Mouse (Mus musculus) olfactory bulb, adult 2 months (tissue): Measurements from ENCODE around the gene Bach2. TPM values are rescaled to one million over a fixed set of nuclear protein-coding genes. Genes with fewer than 3 reads are reported as not detected.

Experiments used
- H3K27ac ChIP-seq: fragments of 200-500 bp; 2 replicates; pipeline ENCODE4 v1.5.1; 2012; ENCODE audit warnings: low read depth, low read length; ENCODE audit not compliant: insufficient read depth
- H3K4me1 ChIP-seq: fragments of 200-500 bp; 2 replicates; pipeline ENCODE4 v1.6.1; 2012; ENCODE audit warnings: low read length; ENCODE audit not compliant: control insufficient read depth, insufficient read depth
- H3K4me3 ChIP-seq: fragments of 200-500 bp; 2 replicates; pipeline ENCODE4 v1.5.1; 2012; ENCODE audit warnings: mild to moderate bottlenecking, low read depth, low read length, moderate library complexity; ENCODE audit not compliant: insufficient read depth
- CTCF ChIP-seq: fragments of 200-500 bp; IDR thresholded peaks from 2 replicates; pipeline ENCODE4 v1.5.1; 2012; ENCODE audit warnings: low read depth, mild to moderate bottlenecking, low read length, moderate library complexity; ENCODE audit not compliant: insufficient read depth
- POLR2A ChIP-seq: fragments of 200-500 bp; IDR thresholded peaks from 2 replicates; pipeline ENCODE4 v1.6.1; 2012; ENCODE audit warnings: mild to moderate bottlenecking, low read depth, low read length, moderate library complexity; ENCODE audit not compliant: insufficient read depth
- WGBS: fragments of 180-500 bp; shearing (Covaris S2); methylation state at CpG from one replicate; pipeline ENCODE4 v1.1.7; 2018; 5-methylcytosine and 5-hydroxymethylcytosine counted together
- polyA plus RNA-seq: library from polyadenylated mRNA; stranded (reverse); fragments of >200 nt; gene quantifications from 2 replicates; pipeline ENCODE4 v1.2.4, GENCODE M21; 2012; ENCODE audit warnings: low replicate concordance; ENCODE audit not compliant: missing spikeins, insufficient read depth, insufficient read length

Bach2 gene
- polyA plus RNA-seq, 1 experiment, result not detected

DNA sequence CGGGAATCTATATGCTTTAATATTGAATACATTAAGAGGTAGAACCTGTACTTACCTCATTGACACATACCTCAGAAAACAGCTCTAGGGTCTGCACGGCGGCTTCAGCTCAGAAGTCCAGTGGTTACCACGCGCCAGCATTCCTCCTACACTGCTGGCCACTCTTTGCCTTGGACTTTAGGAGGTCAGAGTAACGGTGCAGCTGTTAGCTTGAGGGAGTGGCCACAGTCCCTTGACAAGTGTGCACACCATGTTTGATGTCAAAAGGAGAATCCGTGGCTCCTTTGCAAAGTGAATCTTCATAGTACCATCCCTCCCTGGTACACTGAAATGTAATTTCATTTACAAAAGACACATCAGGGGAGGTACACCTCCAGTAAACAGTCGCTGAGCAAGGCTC lies 179.3 kb downstream of the Bach2 start:
- WGBS, result 96% methylated on average over 8 of the region's 8 CpGs
- H3K4me1 ChIP-seq, result no peaks in the 10 kb centered on the region
- no peak overlapping the region for H3K27ac ChIP-seq
- H3K4me3 ChIP-seq, result no peak overlapping the region
- TF ChIP-seq POLR2A (no peak), CTCF (no peak)

DNA sequence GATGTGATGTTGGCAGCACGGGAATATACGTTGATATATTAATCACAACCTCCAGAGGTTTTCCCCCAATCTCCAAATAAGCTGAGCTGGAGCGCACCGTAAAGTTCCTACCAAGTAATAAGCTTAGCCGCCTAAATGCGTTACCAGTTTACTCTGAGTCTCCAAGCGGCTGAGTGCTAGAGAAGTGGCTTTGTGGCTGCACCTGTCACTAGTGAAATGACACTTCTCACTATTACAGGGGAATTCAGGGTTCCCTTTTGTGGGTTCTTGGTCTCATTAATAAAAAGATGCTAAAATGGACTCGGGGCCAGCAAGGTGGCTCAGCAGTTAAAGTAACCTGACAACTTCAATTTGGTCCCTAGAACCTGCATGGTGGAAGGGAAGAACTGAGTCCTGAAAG lies 183.0 kb downstream of the Bach2 start:
- Histone ChIP-seq H3K27ac (no peak overlapping the region), H3K4me1 (0 out of 2 replicates have a peak, but pooled peaks cover under 1% of the 10 kb centered on the region), H3K4me3 (no peak overlapping the region)
- 94% methylated on average over 8 of the region's 8 CpGs for WGBS
- TF ChIP-seq POLR2A, result no peak
- no peak for TF ChIP-seq CTCF

DNA sequence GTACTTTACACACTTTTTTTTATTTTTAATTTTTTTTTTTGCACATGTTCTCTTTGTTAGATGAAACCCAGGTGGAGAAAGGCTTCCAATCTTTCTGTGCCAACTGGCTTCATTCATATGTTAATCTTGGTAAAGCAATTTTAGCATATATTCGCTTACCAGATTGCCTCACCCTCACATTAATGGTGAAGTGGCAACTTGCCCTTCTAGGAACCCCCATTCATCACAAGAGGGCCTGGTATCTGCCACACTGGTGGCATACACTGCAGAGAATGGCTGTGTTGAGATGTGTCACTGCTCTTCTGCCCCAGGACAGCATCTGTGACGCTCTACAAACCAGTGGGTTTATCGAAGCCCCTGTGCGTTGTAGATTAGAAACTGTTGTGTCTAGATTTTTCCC lies 183.8 kb downstream of the Bach2 start:
- Histone ChIP-seq H3K4me3 (no peak overlapping the region), H3K4me1 (0 out of 2 replicates have a peak, but pooled peaks cover 3% of the 10 kb centered on the region), H3K27ac (no peak overlapping the region)
- TF ChIP-seq POLR2A (no peak), CTCF (no peak)
- WGBS, result 91% methylated on average over 4 of the region's 4 CpGs

DNA sequence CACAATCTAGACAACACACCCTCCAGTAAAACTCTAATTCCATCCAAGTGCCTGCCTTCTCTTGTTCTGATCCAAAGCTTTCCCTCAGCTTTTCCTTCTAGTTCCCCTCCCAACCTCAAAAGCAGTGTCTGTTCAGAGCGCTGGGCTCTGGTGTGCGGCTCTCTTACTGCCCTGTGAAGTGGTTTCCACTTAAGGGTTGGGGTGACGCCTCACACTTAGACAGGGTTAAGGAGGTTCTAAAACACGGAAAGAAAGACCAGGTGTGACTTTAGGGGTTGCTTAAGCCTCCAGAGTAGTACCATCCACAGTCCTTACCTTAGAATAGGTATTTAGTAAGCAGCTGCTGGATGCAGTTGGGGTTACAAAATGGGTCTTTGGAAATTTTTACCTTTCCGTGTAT lies 185.1 kb downstream of the Bach2 start:
- 94% methylated on average over 5 of the region's 5 CpGs for WGBS
- 0 out of 2 replicates have a peak, but pooled peaks cover 3% of the 10 kb centered on the region for H3K4me1 ChIP-seq
- no peak overlapping the region for H3K27ac ChIP-seq
- no peak for TF ChIP-seq CTCF
- TF ChIP-seq POLR2A, result no peak
- no peak overlapping the region for H3K4me3 ChIP-seq

- Histone ChIP-seq H3K4me1 (0 out of 2 replicates have a peak, but pooled peaks cover 3% of the 10 kb centered on the region), H3K4me3 (no peak overlapping the region), H3K27ac (no peak overlapping the region)
- WGBS, result 83% methylated on average over 7 of the region's 7 CpGs
- no peak for TF ChIP-seq CTCF
- TF ChIP-seq POLR2A, result no peak
Measured at GRCm38 (mm10) chr4:32424434-32424833, 185.8 kb downstream of the Bach2 start.

DNA sequence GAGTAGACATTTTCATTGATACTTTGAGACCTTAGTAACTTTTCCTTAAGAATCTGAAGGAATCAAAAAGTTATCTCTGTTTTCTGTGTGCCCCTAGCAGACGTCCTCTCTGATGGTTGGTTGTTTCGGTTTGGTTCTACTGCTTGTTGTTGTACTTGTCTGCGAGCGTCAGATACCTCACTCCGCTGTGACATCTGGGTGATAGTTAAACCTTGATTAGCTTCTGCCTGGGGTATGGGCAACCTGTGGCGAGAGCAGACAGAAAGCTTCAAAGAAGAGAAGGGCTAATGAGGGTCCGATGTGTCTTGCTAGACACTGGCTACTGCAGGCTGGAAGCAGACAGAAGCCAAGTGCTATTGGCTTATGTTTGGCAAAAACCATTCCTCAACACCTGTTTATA lies 186.5 kb downstream of the Bach2 start:
- 96% methylated on average over 7 of the region's 7 CpGs for WGBS
- H3K4me1 ChIP-seq, result peaks cover 6% of the 10 kb centered on the region; the same call in 1 of the 2 replicates
- TF ChIP-seq CTCF (no peak), POLR2A (no peak)
- H3K4me3 ChIP-seq, result no peak overlapping the region
- no peak overlapping the region for H3K27ac ChIP-seq

DNA sequence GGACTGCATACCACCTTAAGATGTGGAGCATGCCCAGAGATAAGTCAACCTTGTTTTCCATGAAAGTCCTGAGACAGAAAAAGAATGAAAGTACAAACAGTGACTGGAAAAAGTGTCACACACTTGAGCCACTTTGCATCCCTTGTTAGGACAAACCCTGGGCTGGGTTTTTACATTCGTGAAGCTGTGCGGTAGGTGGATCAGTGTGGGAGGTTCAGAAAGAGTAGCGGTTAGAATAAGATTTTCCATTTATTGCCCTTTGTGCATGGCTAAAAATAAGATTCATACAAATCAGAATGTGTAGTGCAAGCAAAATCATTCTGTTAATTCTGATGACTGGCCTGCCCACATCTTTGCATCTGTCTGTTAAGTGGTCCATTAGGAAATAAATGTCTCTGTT lies 187.0 kb downstream of the Bach2 start:
- Histone ChIP-seq H3K4me1 (peaks cover 11% of the 10 kb centered on the region), H3K4me3 (no peak overlapping the region), H3K27ac (no peak overlapping the region)
- TF ChIP-seq POLR2A, result no peak
- no peak for TF ChIP-seq CTCF
- 58% methylated on average over 3 of the region's 3 CpGs for WGBS

GRCm38 (mm10) chr4:32426779-32427577 lies 188.4 kb downstream of the Bach2 start:
- Histone ChIP-seq H3K27ac (no peak overlapping the region), H3K4me1 (peaks cover 15% of the 10 kb centered on the region), H3K4me3 (no peak overlapping the region)
- WGBS, result 91% methylated on average over 27 of the region's 27 CpGs
- no peak for TF ChIP-seq CTCF
- no peak for TF ChIP-seq POLR2A

GRCm38 (mm10) chr4:32428738-32429137 lies 190.1 kb downstream of the Bach2 start:
- no peak overlapping the region for H3K27ac ChIP-seq
- peaks cover 19% of the 10 kb centered on the region for H3K4me1 ChIP-seq
- TF ChIP-seq CTCF, result no peak
- no peak for TF ChIP-seq POLR2A
- 80% methylated on average over 9 of the region's 9 CpGs for WGBS
- H3K4me3 ChIP-seq, result no peak overlapping the region

DNA sequence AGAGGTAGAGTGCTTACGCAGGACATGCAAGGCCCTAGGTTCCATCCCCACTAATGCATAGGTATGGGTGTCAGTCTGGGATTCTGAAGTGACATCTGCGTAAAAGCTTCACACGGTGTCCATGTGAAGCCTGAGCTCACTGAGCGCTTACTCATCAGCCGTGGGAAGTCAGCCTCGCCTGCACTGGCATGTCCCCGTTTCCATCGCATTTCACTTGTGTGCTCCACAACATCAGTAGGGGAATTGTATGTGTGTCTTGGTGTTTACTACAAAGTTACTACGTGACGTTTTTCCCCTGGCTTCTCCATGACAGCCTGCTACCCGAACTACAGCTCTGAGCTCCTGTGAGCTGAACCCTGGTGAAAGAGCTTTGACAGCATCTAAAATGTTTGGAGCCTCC lies 191.5 kb downstream of the Bach2 start:
- 58% methylated on average over 11 of the region's 11 CpGs for WGBS
- H3K4me1 ChIP-seq, result peaks cover 19% of the 10 kb centered on the region
- no peak for TF ChIP-seq POLR2A
- no peak for TF ChIP-seq CTCF
- no peak overlapping the region for H3K27ac ChIP-seq
- no peak overlapping the region for H3K4me3 ChIP-seq
